Mouse (Mus musculus) layer of hippocampus, adult 9-10 months (tissue): ENCODE measurements around the gene Nlrp10.

Source experiments
- DNase-seq: peaks from one replicate; pipeline ENCODE4 v3.0.0; 2022; ENCODE audit warnings: low spot score

Gene Nlrp10

GRCm38 (mm10) chr7:108894320-108894719 is 35.7 kb downstream of the Nlrp10 start, which contains the start of gene Olfr519:
TSS of gene Olfr519 (minus strand) at chr7:108894420.
- DNase-seq: no peak

- no peak for DNase-seq
Measured at GRCm38 (mm10) chr7:108884906-108885305, 45.1 kb downstream of the Nlrp10 start, which contains the start of gene Olfr518. TSS of gene Olfr518 (minus strand) at chr7:108885006.

- DNase-seq: no peak
Measured at GRCm38 (mm10) chr7:108872279-108872678, 57.7 kb downstream of the Nlrp10 start, which contains the start of gene Olfr517. TSS of gene Olfr517 (minus strand) at chr7:108872379.
